Mouse (Mus musculus): ENCODE results near the gene Scd3.
A peak's percentile ranks its signal among the peaks of the same experiment; 100 is the strongest.

Scd3 gene

GRCm38 (mm10) chr19:44203015-44203564 lies at the start of gene Scd3:
Gene Scd3 (plus strand): TSS chr19:44203269.
- DNase-seq, result no peak

DNA sequence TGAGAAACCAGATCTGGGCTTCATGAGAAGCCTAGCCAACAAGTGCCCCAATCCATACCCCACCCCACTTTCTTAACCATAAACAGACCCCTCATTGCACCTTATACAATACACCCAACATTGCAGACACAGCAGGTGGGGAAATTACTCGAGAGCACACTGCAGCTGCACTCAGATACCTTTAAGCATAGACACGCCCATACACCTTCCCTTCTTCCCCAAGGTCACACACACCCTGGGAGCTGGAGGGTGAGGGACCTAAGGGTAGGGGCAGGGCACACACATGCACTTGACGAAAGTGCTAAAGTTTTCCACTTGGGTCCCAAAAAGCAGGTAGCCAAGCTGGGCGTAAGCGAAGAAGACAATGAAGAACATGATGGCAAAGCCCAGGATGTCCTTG lies 49.3 kb upstream of the Scd3 start:
- no peak for DNase-seq

- no peak for DNase-seq
Measured at GRCm38 (mm10) chr19:44157005-44157404, 46.1 kb upstream of the Scd3 start.

DNA sequence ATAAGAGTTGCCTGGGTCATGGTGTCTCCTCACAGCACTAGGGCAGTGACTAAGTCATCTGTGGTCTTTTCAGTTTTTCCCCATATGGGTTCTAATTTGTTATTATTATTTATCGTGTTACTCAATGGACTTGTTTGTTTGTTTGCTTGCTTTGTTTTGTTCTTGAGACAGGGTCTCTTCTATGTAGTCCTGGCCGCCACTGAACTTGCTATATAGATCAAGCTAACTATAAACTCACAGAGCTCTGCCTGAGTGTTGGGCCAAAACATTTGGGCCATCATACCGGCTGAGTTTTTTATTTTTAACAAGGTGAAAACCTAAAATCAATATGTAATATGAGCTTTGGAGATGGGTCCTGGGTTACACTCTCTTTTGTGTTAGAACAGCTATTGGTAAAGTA lies 43.7 kb upstream of the Scd3 start:
- DNase-seq, result no peak

GRCm38 (mm10) chr19:44161515-44161914 lies 41.6 kb upstream of the Scd3 start:
- DNase-seq, result no peak

DNA sequence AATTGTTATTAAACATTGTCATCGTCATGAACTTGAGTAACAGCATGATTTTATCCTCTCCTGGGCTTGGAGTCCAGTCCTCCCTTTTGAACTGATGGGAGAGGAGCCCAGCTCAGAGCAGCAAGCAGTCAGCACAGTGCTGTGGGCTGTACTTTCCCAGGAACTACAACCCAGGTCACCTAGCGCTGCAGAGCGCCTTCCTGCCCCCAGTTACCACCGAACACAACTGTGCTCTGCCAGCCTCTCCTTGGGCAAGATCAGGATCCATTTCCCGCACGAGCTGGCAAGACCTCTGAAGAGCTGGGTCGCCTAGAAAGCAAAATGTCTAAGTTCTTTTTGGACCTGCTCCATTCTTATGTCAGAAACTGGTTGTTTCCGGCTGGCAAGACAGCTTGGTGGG lies 28.2 kb upstream of the Scd3 start:
- DNase-seq, result no peak

GRCm38 (mm10) chr19:44176741-44177140 lies 26.3 kb upstream of the Scd3 start:
- no peak for DNase-seq

- DNase-seq, result no peak
Measured at GRCm38 (mm10) chr19:44180502-44180901, 22.6 kb upstream of the Scd3 start.

DNA sequence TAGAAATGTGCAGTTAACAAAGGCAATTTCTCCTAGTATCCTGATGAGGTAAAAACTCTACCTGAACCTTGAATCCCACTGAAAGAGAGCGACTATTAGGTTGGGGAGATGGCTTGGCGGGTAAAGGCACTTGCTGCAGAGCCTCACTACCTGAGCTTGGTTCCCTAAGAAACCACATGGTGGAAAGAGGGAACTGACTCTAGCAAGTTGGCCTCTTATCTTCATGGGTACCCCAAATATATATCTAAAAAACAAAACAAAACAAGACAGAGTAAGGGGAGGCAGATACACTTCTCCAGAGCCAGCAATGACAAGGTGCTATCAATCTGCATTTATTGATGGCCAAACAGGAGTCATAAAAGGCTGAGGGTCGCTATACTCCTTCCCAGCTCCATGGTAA lies 19.1 kb upstream of the Scd3 start:
- DNase-seq, result no peak

GRCm38 (mm10) chr19:44189056-44189455 lies 14.0 kb upstream of the Scd3 start:
- DNase-seq, result no peak

DNA sequence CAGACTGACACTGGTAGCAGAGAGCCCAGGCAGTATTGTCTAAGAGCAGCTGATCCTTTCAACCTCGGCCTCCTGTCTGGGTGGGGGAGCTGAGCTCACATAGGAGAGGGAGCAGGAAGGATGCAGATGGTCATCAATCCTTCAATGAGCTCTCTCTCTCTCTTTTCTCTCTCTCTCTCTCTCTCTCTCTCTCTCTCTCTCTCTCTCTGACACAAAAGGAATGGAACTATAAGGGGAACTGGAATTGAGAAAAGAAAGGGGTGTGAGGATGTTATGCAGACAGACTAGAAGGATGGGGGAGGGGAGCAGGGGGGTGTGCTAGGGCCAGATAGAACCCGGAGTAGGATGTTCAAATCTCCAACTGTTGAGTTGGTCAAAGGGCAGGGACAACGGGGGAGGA lies 10.7 kb upstream of the Scd3 start, which contains the start of gene Pkd2l1:
Gene Pkd2l1, minus strand, starts transcription at position 101 of the 400 bp plus-strand sequence.
- no peak for DNase-seq

DNA sequence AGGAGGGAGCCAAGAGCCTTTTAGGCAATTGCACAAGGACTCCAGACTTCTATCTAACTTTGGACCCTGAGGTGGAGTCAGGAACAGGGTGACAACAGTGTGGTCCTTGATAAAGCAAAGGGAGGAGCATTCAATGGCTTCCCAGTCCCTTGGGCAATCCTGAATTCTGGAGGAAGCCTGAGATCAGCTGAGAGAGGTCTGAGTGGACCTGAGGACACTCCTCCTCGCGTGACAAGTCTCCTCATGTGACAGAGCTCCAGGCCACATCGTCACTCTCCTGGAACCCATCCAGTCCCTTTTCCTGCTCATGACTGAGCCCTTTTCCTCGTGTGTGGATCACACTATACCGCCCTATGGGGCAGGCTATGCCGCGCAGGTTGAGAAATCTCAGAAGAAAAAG lies 9.2 kb upstream of the Scd3 start:
- no peak for DNase-seq

- DNase-seq, result peak; percentile 78
Measured at GRCm38 (mm10) chr19:44195138-44195537, 7.9 kb upstream of the Scd3 start.

- no peak for DNase-seq
Measured at GRCm38 (mm10) chr19:44197053-44197852, 5.8 kb upstream of the Scd3 start.

GRCm38 (mm10) chr19:44198494-44198893 lies 4.6 kb upstream of the Scd3 start:
- no peak for DNase-seq

DNA sequence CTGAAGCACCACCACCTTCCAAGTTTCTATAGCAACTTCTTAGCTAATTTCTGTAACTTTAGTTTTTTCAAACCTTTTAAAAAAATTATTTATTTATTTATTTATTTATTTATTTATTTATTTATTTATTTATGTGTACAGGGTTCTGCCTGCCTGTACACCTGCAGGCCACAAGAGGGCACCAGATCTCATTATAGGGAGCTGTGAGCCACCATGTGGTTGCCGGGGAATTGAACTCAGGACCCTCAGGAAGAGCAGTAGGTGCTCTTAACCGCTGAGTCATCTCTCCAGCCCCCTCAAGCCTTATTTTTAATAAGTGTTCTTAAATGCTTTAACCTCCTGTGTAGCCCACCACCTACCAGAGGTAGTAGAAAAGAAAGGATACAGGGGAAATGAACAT lies 4.1 kb upstream of the Scd3 start:
- DNase-seq, result peak; percentile 11

GRCm38 (mm10) chr19:44207079-44207478 lies 4.0 kb downstream of the Scd3 start:
- DNase-seq, result no peak

- no peak for DNase-seq
Measured at GRCm38 (mm10) chr19:44215255-44215654, 12.2 kb downstream of the Scd3 start.

DNA sequence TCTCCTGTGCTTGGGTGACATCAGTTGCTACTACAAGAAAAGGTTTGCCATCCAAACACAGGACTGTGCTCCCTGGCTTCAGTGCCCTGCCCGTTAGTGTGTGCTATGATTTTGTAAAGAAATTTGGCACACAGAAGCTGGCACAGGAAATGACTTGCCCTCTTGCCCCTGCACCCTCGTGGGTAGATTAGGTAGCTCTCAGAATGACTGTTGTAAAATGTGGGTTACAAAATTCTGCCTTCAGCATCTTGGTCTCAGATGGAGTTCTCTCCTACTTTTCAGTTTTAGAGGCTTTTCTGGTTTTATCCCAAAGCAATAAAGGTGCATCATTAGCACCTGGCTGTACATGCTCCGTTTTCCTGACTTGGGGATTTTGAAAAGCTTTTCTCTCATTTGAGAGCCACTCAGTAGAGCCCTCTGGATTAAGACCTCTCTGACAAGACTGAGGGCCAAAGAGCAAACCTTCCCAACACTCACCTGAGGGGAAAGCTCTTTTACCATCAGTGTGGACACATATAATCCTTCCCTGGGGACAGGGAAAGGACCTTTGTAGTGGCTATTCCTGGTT lies 15.0 kb downstream of the Scd3 start:
- DNase-seq, result no peak

DNA sequence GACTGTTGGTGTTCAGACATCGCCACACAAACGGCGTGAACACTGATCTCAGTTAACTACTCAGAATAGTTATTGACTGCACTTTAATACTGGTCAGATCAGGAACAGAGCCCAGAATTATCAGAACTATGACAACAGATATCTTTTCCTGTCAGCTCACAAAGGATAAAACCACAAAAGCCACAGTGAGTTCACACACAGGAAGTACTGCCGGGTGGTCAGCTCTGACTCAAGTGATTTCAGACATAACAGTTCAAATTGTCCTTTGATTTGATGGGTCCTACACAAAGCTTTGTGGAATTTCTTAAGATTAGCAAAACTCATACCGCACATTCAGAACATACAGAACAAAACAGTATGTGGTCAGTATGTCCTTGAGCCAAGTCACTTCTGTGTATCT lies 22.7 kb downstream of the Scd3 start:
- DNase-seq, result no peak

DNA sequence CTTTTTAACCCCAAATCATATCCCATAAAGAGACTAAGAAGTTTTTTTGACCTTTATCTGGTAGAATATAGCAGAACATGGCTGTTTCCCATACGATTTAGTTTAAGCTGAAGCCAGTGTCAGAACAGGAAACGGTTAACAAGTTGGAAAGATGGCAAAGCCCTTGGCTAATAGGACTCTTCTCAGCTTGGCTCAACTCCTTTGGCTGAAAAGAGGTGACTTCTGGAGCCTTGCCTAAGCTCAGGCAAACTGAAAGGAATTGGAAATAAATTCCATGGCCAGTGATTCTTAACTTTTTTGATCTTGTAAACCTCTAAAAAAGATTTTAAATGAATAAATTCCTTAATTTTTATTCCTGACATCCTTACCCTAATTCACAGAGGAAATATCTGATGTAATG lies 26.7 kb downstream of the Scd3 start:
- no peak for DNase-seq

- no peak for DNase-seq
Measured at GRCm38 (mm10) chr19:44230212-44230611, 27.1 kb downstream of the Scd3 start.

GRCm38 (mm10) chr19:44231608-44232151 lies 28.6 kb downstream of the Scd3 start:
- DNase-seq, result no peak

DNA sequence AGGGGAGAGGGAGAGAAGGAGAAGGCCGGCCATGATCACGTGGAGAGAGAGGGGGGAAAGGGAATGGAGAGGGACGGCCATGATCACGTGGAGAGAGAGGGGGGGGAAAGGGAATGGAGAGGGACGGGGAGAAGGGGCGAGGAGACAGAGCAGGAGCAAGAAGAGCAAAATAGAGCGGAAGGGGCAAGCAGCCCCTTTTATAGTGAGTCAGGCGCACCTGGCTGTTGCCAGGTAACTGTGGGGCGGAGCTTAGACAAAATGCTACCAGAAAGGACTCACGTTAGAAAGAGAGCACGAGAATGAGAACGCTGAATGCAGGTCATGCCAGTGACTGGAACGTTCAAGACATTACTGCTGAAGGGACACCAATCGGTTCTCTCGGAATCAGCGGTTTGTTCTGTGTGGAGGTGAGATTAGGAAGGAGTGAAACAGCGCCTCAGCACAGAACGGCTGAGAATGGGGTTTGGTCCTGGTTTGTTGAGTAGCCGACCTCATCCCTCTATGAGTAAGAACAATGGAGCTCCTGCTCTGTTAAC lies 34.5 kb downstream of the Scd3 start:
- DNase-seq, result no peak
